Mouse (Mus musculus) ovary, postnatal 10 days (tissue): ENCODE results near the gene Spi1.
A peak's percentile ranks its signal among the peaks of the same experiment; 100 is the strongest.

Experiments used
- DNase-seq: peaks from one replicate; pipeline ENCODE4 v3.0.0; 2022; ENCODE audit warnings: low spot score

Spi1 gene

DNA sequence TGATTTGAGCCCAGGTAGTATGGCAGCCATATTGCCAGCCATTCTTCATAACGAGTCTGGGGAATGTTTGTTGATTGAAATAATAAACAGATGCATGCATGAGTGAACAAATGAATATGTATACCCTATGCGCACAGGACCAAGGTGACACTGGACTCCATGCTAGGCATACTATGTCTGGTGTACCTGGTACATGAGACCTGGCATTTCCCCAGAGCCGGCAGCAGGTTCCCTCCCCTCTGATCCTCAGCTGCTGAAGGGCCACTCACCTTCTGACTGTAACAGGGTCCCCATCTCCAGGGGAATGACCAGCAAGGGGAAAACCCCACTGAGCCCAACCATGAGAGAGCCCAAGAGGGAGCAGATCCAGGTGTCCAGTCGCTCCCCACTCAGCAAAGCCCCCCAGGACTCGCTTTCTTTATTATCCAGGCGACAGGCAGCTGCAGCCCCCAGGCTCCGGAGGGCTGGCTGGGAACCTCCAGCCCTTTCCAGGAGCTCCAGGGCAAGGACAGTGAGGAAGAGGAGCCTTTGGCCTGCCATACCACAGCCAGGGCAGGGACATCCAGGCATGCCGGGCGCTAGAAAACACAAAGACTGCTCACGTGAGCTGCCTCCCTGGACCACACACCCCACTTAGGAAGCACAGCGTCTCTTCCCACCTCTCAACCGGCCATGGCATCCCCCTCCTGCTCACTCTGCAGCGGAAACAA lies 13.9 kb upstream of the Spi1 start:
- no peak for DNase-seq

DNA sequence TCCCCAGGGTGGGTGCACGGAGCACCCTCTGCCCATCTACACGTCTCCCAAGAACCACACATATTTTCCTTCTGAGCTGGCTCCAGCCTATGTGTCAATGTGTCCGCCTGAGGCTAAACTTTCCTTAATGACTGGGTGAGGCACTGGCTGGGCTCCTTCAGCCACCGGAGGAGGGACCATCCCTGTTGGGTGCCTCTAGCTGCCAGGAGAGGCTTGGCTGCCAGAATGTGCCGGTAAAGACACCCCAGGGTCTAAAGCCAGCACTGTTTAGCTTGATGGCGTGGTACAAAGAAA lies 13.4 kb upstream of the Spi1 start:
- no peak for DNase-seq

DNA sequence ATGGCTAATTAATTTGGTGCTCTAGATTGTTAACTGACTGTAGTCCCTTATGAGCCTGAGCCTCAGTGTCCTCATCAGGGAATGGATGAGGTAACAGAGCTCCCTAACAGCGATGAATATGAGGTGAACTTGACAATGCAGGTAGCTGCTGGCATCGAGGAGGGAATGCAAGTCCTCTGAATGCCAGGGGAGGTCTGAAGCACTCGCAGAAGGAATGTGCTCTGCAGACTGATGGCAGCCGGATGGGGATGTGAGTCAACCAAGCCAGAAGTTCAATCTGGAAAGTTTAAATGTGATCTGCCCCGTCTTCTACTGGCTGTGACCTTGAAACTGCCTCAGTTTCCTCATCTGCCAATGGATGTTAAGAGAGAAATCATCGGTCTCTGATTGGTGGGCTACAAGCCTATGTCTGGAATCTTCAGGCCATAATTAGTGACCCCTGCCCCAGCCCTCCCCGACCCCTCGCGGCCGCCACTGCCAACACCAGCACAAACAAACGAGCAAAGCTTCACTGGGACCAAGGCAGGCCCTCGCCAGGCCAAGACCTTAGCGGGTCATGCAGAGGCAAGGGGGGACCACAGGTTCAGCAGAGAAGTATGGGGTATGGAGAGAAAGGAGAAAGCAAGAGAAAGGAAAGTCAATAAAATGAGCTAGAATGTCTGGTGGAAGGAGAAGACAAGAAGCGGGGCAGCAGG lies 12.7 kb upstream of the Spi1 start:
- no peak for DNase-seq

DNA sequence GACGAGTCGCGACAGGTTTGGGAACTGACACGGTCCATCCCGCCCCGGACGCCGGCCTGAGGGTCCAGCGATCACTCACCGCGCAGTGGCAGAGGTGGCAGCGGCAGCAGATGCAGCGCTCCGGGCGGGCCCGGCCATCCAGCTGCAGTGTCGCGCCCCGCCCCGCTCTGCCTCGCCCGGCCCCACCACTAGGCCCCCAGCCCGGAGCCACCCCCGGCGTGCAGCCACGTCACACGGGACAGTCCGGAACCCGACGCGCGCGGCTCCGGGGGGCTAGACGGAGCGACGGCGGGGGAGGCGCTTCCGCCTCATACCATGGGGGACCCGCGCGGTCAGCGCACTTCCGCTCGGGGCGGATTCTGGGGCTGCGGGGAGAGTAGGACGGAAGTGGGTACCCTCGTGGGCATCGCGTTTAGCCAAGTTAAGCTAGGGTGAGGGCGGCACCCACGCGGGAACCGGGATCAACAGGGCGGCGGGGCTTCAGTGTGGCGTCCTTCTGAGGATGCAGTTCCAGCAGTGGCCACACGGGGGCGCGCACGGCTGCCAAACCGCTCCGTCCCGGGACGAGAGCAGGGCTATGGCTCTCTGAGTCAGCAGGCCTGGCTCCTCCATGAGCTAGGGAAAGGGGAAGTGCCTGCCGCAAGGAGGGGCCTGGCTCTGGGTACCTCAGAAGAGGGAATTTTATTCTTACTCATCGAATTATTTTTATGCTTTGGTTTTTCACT lies 12.0 kb upstream of the Spi1 start, which contains the start of gene Slc39a13:
Gene Slc39a13, minus strand, starts transcription at position 342 of the 725 bp plus-strand sequence.
- DNase-seq, result peak; percentile 99

DNA sequence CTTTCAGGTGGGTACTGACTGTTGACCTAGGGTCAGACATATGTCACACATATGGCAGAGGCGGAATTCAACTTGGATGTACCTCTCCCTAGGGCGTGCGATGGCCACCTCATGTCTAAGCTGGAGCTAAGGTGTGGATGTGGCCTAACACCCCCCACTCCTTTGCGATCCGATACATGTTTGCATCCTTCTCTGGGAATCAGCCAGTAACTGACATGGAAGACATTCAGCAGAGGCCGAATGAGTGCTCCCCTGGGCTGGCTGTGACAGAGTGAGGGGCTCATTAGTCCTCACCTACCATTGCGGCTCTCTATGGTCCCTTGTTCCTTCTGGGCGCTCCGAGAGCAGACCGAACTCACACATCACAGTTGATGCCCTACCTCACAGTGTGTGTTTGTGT lies 11.1 kb upstream of the Spi1 start:
- no peak for DNase-seq

DNA sequence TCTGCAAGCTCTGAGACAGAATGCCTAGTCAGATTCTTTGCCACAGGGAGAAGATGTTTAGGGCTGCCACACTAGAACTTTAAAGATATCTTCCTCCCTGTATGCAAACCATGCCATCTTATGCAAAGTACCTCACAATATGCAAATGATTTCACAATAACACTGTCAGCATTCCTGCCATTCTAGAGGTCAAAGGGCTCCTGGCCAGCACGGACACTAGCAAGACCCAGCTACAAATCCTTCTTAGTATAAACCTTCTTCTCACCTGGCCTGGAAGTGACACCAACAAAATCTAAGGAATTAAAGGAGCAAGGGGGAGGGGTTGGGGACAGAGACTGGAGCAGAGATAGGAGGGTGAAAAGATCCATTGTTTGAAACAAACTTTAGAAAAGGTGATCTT lies 10.1 kb upstream of the Spi1 start:
- no peak for DNase-seq

DNA sequence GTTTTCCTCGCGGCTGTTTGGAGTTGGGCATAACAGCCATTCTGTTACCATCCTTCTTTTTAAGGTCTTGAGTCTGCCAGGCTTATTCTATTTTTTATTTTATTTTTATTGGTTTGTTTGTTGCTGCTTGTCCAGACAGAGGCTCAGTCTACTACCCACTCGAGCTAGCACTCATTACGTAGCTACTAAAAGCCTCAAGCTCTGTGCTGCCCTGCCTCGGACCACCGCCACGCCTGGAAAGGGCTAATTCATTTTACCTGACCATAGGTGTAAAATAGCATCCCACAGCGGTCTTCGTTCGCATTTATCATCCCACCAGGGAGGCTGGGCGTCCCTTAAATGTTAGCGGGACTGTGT lies 4.3 kb upstream of the Spi1 start:
- no peak for DNase-seq

DNA sequence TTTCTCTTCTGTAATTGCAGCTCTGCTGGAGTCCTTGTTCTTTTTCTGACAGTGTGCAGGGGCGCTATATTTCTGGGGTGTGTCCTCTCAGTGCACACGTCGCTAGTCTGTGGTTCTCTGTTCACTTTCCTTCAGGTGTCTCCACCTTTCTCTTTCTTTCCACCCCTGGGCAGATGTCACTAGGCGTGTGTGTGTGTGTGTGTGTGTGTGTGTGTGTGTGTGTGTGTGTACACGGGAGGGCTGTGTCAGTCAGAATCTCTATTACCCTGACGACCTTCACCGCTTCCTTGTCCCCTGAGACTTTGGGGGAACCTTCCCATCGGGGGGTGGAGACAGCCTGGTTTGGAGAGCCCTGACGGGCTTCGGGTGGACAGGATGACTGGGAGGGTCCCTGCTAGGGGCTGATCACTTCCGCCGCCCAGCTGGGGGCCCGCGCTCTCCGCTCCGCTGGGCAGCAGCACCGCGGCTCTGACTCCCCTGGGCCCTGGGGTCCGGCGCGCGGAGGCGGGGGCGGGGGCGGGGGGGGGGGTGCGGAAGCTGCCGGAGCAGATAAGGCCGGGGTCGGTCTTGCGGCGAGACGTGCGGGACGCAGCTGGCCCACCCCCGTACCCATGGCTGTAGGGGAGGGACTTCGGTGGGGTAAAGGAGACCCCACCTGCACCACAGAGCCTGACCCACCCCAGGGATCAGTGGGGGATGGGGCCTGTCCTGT lies 3.7 kb upstream of the Spi1 start:
- no peak for DNase-seq

DNA sequence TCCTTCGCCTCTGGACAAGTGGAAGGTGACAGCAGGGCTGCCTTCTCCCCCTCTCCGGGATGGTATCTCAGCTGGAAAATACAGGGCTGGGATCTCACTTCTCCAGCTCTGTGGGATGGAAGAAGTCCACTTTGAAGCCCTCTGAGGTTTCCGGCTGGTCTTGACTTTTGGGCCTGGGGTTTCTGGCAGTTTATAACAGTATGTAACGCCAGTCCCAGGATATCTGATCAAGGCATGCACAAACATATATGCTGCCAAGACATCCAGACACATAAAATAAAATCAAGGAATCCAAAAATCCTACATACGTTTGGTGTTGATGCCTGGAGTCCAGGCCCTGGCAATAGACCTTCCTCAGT lies 3.2 kb upstream of the Spi1 start:
- no peak for DNase-seq

DNA sequence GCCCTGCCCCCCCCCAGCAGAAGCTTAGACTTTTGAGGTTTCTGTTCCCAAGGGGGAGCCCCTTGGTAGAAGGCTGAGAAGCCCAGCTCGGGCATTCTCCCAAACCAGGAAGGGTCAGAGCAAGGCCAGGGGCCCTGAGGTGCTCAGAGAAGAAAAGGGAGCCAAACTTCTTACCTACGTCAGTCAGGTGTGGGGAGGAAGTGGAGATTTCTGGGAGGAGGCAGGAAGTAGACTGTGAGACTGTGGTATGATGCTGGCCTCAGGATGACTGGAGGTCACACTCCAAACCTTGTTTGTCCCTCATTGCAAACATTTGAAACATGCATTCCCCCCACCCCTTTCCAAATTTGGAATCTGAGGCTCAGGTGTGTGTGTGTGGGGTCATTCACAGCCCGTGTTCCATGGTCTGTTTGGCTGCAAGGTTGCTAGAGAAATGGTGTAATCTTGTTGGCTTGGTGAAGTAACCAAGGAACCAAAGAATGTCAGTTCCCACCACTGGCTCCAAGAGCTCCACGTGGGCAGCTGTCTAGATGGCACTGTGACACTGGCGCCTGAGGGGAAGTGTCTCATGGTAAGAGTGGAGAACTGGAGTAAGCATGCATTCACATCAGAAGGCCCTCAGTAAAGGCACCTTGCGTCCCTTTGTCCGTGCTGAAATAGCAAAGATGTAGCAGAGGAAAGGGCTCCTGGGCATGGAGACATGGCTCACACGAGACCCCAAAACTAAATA lies 1.2 kb upstream of the Spi1 start:
- no peak for DNase-seq

DNA sequence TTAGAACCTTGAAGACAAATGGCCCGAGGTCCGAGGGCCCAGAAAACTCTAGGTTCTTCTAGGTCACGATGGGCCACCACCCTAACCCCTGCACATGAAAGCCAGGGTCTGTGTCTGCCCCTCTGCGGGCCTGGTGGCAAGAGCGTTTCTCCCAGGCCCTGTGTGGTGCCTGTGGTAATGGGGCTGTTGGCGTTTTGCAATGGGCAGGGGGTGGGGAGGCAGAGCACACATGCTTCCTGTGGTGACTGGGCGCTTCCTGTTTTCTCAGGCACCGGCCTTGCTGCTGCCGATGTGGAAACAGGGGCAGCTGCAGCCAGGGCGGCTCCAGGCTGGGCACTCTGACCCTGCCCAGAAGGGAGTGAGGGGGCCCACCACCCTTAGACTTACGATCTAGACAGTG lies 654 bp downstream of the Spi1 start:
- DNase-seq, result no peak

DNA sequence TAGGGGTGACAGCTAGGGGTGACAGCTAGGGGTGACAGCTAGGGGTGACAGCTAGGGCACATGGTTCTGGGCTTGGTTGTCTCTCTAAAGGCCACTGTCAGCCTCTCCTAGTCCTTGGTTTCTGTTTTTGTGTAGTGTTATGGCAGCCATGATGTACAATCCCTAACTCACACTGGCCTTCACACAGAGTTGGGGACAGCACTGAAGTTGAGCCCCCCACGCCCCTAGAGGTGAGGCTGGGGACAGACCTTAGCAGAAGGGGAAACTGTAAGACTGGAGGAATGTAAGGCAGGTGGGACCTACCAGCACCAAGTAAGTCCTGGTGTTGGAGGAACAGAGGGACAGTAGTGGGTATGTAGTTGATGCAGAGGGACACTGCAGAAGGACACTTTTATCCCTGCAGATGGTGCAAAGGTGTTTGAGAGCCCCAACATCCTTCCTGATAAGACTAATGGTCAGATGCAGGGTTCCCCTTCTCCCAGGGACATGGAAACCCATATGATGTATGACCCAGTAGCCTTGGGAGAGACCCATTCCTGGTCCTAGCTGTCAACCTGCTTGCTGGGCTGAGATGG lies 1.3 kb downstream of the Spi1 start:
- no peak for DNase-seq

DNA sequence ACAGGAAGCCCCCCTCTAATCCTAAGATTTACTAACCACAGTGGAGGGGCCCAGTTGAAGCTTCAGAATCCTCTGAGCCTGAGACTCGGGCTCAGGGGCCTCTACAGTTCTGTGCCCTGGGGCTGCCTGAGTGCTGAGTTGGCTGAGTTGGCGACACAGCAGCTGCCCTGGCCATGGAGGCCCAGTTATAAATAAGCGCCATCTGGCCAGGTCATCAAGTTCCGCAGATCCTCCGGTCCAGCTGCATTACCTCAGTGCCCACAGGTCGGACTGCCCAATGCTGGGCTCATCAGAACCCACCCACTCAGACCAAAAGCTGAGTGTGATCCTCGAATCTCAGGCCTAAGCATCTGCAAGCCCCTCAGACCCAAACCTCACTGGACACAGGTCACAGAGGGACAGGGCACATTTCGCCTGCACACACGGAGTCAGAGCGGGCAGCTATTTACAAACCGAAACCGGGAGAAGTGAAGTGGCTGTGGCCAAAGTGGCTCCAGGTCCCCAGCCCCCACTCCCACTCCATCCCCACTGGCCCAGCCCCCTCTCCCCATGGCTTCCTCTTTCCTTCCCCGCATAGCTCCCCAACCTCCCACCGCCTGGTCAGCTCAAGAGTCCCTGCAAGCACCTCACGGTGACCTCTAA lies 2.1 kb downstream of the Spi1 start:
- DNase-seq, result no peak

DNA sequence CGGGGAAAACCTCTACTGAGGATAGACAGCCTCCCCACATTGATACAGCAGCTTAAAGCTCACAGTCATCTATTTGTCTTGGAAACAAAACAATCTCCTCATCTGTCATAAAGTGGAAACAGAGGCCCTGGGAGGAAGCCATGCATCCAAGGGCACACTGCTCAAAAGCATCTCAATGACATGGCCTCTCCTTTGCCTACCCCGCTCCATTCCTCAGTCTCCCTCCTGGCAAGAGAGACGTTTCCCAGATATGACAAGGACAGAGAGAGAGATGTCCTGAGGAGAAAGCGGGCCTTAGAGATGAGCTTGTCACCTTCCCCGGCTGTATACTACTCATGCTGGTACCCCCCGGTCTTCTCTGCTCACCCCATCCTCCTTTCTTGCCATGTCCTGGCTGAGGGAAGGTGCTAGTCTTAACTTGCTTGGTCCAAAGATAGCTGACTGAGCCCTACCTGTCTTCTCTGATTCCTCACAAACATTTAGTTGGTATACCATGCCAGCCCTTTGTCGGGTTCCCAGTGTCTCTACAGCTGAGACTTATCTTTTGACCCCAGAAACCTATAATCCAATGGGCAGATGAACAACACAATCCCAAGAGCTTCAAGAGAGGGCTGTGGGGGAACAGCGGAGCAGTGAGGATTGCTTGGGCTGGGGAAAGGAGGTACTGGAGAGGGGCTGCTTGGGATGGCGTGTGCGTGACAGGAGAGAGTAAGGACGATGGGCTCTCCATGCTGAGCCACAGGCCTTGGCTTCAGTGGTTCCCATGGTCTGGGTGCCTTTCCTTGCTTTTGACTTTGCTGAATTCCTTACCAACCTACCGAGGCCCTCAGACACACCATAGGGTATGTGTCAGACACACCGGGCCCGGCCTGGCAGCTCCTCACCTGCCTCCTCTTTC lies 3.6 kb downstream of the Spi1 start:
- no peak for DNase-seq

DNA sequence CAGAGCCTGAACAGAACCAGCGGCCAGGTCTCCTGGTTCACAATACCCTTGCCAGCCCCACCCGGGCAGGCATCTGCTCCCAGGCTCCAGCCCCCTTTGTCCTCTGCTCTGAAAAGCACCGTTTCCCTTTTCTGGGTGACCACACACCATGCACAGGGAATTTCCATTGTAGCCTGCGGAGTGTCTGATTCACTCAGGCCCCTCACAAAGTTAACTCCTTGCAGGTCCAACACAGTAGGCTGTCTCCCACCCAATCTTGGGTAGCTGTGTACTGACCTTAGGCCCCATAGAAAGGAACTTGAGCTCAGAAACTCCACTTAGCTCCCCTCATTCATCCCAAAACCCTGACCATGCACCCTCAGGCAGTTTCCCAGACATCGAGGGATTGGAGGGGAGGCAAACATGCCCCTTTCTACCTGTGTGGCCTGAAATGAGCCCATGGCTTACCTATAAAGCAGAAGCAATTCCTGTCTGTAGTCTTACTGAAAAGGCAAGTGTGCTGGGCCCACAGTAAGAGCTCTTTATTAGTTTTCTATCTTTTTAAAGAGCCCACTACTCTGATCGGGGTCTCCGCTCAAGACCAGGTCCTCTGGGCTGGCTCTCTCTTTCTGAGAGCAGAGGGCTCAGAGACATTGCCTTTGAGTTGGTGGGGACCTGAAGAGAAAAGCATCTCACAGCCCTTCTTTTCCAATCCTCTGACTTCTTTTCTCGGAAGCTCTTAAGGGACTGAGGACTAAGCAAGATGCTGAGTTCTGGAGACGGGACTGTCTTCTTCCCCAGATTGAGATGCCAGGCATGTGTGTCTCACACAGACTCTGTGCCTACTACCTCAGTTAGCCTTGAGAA lies 4.4 kb downstream of the Spi1 start:
- DNase-seq, result no peak

DNA sequence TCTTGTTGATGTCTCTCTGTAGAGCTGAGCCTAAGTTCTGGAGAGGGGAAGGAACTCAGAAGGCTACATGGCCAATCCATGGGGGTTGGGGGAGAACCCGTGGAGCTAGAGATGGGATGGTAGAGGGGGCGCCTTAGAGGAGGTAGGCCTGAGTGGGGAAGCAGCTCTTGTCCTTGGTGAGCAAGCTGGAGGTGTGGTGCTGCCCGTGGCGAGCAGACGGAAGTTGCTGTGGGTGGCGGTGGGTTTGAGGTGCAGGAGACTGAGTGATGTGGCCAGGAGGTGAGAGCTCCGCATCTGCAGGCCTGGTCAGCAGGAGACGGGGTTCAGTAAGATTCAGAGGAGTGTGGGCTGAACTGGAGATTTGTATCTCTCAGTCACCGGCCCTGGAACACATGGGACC lies 5.3 kb downstream of the Spi1 start:
- no peak for DNase-seq

DNA sequence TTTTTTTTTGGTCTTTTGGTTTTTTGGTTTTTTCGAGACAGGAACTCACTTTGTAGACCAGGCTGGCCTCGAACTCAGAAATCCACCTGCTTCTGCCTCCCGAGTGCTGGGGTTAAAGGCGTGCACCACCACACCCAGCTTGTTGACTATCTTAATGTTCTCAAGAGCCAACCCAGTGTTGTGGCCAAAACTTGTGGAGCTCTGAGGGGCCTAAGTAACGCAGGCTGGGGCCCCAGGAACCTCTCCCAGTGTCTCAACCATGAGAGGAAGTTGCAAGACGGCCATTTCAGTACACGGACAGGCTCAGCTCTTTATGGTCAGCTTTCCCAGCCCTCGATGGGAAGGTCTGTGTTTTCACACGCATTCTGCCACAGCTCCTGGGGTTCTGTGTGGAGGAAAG lies 6.8 kb downstream of the Spi1 start:
- no peak for DNase-seq

DNA sequence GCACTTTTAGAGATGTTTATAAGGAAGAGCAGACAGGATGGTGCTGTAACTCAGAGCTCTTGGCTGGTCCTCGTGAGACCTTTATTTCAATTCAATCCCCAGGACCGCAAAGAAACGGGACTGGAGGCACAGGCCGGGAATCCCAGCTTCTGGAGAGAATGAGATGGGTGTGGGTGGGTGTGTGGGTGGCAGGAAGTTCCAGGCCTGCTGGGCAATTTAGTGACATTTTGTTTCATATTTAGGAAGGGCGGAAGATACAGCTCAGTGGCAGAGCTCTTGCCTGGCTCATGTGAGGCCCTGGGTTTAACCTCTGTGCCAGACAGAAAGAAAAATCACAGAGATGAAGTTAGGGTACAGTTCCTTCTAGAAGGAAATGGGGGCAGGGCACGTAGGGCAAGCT lies 8.0 kb downstream of the Spi1 start:
- DNase-seq, result no peak

DNA sequence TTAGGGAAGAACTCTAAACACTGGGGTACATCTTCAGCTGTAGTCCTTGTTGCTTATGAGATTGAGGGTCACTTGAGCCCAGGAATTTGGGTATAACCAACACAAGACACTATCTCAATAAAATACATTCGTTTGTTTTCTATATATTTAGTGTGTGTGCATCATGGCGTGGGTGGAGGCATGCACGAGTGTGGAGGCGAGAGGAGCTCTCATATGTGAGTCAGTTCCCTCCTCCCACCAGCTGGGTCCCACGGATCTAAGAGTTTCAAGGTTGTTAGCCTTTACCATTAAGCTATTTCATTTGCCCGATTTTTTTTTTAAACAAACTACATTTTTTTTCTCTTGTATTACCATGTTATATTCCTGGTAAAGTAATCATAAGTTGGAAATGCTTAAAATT lies 8.6 kb downstream of the Spi1 start:
- no peak for DNase-seq

DNA sequence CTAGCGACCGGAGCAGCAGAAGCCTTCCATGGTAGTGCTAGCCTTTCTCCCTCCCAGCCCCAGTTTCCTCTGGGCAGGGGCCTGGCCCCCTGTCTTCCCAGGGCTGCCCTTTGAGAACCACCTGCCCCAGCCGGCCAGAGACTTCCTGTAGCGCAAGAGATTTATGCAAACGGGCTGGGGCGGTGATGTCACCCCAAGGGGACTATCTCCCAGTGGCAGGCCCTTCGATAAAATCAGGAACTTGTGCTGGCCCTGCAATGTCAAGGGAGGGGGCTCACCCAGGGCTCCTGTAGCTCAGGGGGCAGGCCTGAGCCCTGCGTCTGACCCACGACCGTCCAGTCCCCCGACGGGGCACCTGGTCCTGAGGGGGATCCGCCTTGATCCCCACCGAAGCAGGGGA lies 14.3 kb downstream of the Spi1 start:
- DNase-seq, result no peak
